ENCODE assay signal across 8 mouse cellular contexts in the genomic region with DNA sequence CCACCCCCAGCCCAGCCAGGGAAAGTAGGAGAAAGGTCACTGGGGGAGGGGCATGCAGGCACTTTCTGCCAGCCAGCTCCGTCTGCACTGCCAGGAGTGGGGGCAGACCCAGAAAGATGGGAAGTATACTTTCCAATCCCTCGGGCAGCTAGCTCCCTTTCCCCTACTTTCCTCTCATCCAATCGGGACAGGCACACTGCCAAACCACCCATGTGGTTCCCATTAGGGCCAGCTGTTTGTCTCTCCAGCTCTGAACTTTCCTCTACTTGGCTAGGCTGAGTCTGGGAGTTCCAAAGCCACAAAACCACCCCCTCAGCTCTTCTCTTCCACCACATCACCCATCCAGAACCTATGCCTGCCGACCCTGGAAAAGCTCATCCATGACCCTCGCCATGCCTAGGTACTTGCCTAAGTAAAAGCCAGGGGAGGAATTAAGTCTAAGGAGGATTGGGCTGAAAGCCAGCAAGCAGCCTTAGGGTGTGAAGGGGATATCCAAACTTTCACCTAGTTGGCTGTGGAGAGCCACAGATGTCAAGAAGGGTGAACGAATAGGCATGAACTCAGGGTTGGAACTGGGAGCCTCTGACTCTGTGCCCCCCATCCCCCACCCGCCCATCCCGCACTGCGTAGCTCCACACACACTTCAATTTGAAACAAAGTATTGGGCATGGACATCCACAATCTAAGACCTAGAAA. TPM values are rescaled to one million over a fixed set of nuclear protein-coding genes. Genes with fewer than 3 reads are reported as not detected.
DNase-seq lines count a peak whose midpoint lies in the region; ATAC-seq and TF ChIP-seq lines count a peak whose summit lies in the region.

No protein-coding gene starts in this region.

- peak; percentile 30 for DNase-seq in 416B (ENCODE audit: low read depth)
- peak; percentile 98 to 99 for DNase-seq in kidney, postnatal 25 days
- peak; percentile 98 for DNase-seq in liver, adult 2 months (ENCODE audit: extremely low read depth, low read depth, low spot score)
- peak; percentile 83 to 94 for DNase-seq in urinary bladder, postnatal 36 days (ENCODE audit: low spot score in 2 of 2)

- 0 out of 2 replicates have a peak, but pooled peaks have one; percentile 10 for ATAC-seq in cerebellum, adult (ENCODE audit: insufficient number of reproducible peaks, low FRiP score, low TSS enrichment)
- ATAC-seq in forebrain, embryonic 13.5 days: peak; percentile 67; the same call in 1 of the 2 replicates
- peak; percentile 85 for ATAC-seq in heart, embryonic 16.5 days (replicated peaks; ENCODE audit: extremely low read depth, insufficient read depth, low FRiP score)
- peak; percentile 81 for ATAC-seq in neural tube, embryonic 15.5 days (ENCODE audit: low FRiP score)

- H3K27ac ChIP-seq in forebrain, embryonic 13.5 days: 0 out of 2 replicates have a peak overlapping the region, but pooled peaks have one; percentile 10
- peak overlapping the region; percentile 96 for H3K27ac ChIP-seq in heart, embryonic 16.5 days (ENCODE audit: low read length)
- H3K27ac ChIP-seq in liver, adult 2 months (replicated peaks; ENCODE audit: insufficient read depth, low read depth, low read length): peak overlapping the region; percentile 96
- peak overlapping the region; percentile 73 for H3K27ac ChIP-seq in neural tube, embryonic 15.5 days (replicated peaks)

- no peak for TF ChIP-seq POLR2A in liver, adult 2 months (IDR thresholded peaks at IDR 0.05; ENCODE audit: extremely low read depth, insufficient read depth, low read length)

- no peak overlapping the region for H3K9ac ChIP-seq in forebrain, embryonic 13.5 days
- H3K9ac ChIP-seq in heart, embryonic 16.5 days (ENCODE audit: low read length): peak overlapping the region; percentile 63
- peak overlapping the region; percentile 70 for H3K9ac ChIP-seq in liver, adult 2 months (ENCODE audit: low read depth, low read length)
- H3K9ac ChIP-seq in neural tube, embryonic 15.5 days (replicated peaks): no peak overlapping the region

- peaks cover 35% of the 10 kb centered on the region for H3K4me1 ChIP-seq in forebrain, embryonic 13.5 days
- H3K4me1 ChIP-seq in heart, embryonic 16.5 days (ENCODE audit: control insufficient read depth, insufficient read depth, low read length): peaks cover 54% of the 10 kb centered on the region
- peaks cover 45% of the 10 kb centered on the region for H3K4me1 ChIP-seq in liver, adult 2 months (ENCODE audit: control insufficient read depth, insufficient read depth, low read length)
- H3K4me1 ChIP-seq in neural tube, embryonic 15.5 days: peaks cover 31% of the 10 kb centered on the region

- H3K4me2 ChIP-seq in forebrain, embryonic 13.5 days: peak overlapping the region; percentile 16
- H3K4me2 ChIP-seq in heart, embryonic 16.5 days (ENCODE audit: low read depth, low read length): peak overlapping the region; percentile 93
- peak overlapping the region; percentile 95 for H3K4me2 ChIP-seq in neural tube, embryonic 15.5 days

- H3K79me2 ChIP-seq in liver, adult 2 months (ENCODE audit: control insufficient read depth, insufficient read depth, low read length): peaks cover 6% of the 10 kb centered on the region; the same call in 1 of the 2 replicates

- H3K9me3 ChIP-seq in forebrain, embryonic 13.5 days (replicated peaks): no peaks in the 10 kb centered on the region
- H3K9me3 ChIP-seq in heart, embryonic 16.5 days (replicated peaks; ENCODE audit: control insufficient read depth, low read length): no peaks in the 10 kb centered on the region
- H3K9me3 ChIP-seq in neural tube, embryonic 15.5 days (replicated peaks): no peaks in the 10 kb centered on the region

- peaks cover 10% of the 10 kb centered on the region; the same call in 1 of the 2 replicates for H3K27me3 ChIP-seq in forebrain, embryonic 13.5 days
- no peaks in the 10 kb centered on the region for H3K27me3 ChIP-seq in heart, embryonic 16.5 days (ENCODE audit: control insufficient read depth, insufficient read depth, low read length)
- H3K27me3 ChIP-seq in liver, adult 2 months (ENCODE audit: control insufficient read depth, insufficient read depth, low read length): no peaks in the 10 kb centered on the region
- H3K27me3 ChIP-seq in neural tube, embryonic 15.5 days (replicated peaks): peaks cover 3% of the 10 kb centered on the region; the same call in 1 of the 2 replicates

- H3K36me3 ChIP-seq in forebrain, embryonic 13.5 days (ENCODE audit: poor library complexity, severe bottlenecking): no peaks in the 10 kb centered on the region
- H3K36me3 ChIP-seq in heart, embryonic 16.5 days (ENCODE audit: control insufficient read depth, insufficient read depth): peaks cover 19% of the 10 kb centered on the region
- H3K36me3 ChIP-seq in liver, adult 2 months (ENCODE audit: control insufficient read depth, insufficient read depth, low read length): peaks cover 47% of the 10 kb centered on the region
- no peaks in the 10 kb centered on the region; the same call in 1 of the 2 replicates for H3K36me3 ChIP-seq in neural tube, embryonic 15.5 days

- 64% methylated on average over 9 of the region's 9 CpGs for WGBS in forebrain, embryonic 13.5 days
- WGBS in heart, embryonic 16.5 days: 26% methylated on average over 9 of the region's 9 CpGs
- WGBS in liver, adult 2 months: 5% methylated on average over 9 of the region's 9 CpGs
- WGBS in neural tube, embryonic 15.5 days: 54% methylated on average over 9 of the region's 9 CpGs

- no peak for TF ChIP-seq CTCF in liver, adult 2 months (IDR thresholded peaks at IDR 0.05; ENCODE audit: low read depth, low read length)

- H3K4me3 ChIP-seq in forebrain, embryonic 13.5 days: no peak overlapping the region
- peak overlapping the region; percentile 58 for H3K4me3 ChIP-seq in heart, embryonic 16.5 days (ENCODE audit: low read length)
- H3K4me3 ChIP-seq in liver, adult 2 months (ENCODE audit: insufficient read depth, low read depth, low read length): peak overlapping the region; percentile 93
- H3K4me3 ChIP-seq in neural tube, embryonic 15.5 days (replicated peaks): no peak overlapping the region

RNA-seq across cellular contexts. Expression of gene Angptl4, which starts 2.2 kb away (rescaled TPM):
- polyA plus RNA-seq in forebrain, embryonic 13.5 days (2015; fragmentation: Nextera tagmentation; extraction: Ambion mirVana): 8.6 and 10.0 TPM in 2 replicates
- 16.4 and 20.5 TPM in 2 replicates for polyA plus RNA-seq in heart, embryonic 16.5 days (2015; fragmentation: Nextera tagmentation; extraction: Ambion mirVana)
- total RNA-seq in liver, adult 2 months (2014; rRNA removed): 129 and 142 TPM in 2 replicates
- 28.1 and 49.5 TPM in 2 replicates for polyA plus RNA-seq in liver, adult 2 months (2012; rRNA removed)
- polyA plus RNA-seq in neural tube, embryonic 15.5 days (2015; fragmentation: Nextera tagmentation; extraction: Ambion mirVana): 21.6 and 23.3 TPM in 2 replicates

RNA-seq across cellular contexts. Expression of gene Rab11b, which starts 19.1 kb away (rescaled TPM):
- polyA plus RNA-seq in forebrain, embryonic 13.5 days (2015; fragmentation: Nextera tagmentation; extraction: Ambion mirVana): 433 and 441 TPM in 2 replicates
- 278 and 304 TPM in 2 replicates for polyA plus RNA-seq in heart, embryonic 16.5 days (2015; fragmentation: Nextera tagmentation; extraction: Ambion mirVana)
- total RNA-seq in liver, adult 2 months (2014; rRNA removed): 23.3 and 45.2 TPM in 2 replicates
- 168 and 177 TPM in 2 replicates for polyA plus RNA-seq in liver, adult 2 months (2012; rRNA removed)
- 519 and 596 TPM in 2 replicates for polyA plus RNA-seq in neural tube, embryonic 15.5 days (2015; fragmentation: Nextera tagmentation; extraction: Ambion mirVana)

RNA-seq across cellular contexts. Expression of gene Kank3, which starts 30.9 kb away (rescaled TPM):
- polyA plus RNA-seq in forebrain, embryonic 13.5 days (2015; fragmentation: Nextera tagmentation; extraction: Ambion mirVana): 27.3 and 29.0 TPM in 2 replicates
- polyA plus RNA-seq in heart, embryonic 16.5 days (2015; fragmentation: Nextera tagmentation; extraction: Ambion mirVana): 48.5 and 58.7 TPM in 2 replicates
- total RNA-seq in liver, adult 2 months (2014; rRNA removed): 6.0 and 7.3 TPM in 2 replicates
- polyA plus RNA-seq in liver, adult 2 months (2012; rRNA removed): 9.5 and 13.4 TPM in 2 replicates
- 46.7 and 48.5 TPM in 2 replicates for polyA plus RNA-seq in neural tube, embryonic 15.5 days (2015; fragmentation: Nextera tagmentation; extraction: Ambion mirVana)

RNA-seq across cellular contexts. Expression of gene Rps28, which starts 44.9 kb away (rescaled TPM):
- 779 and 868 TPM in 2 replicates for polyA plus RNA-seq in forebrain, embryonic 13.5 days (2015; fragmentation: Nextera tagmentation; extraction: Ambion mirVana)
- 388 and 436 TPM in 2 replicates for polyA plus RNA-seq in heart, embryonic 16.5 days (2015; fragmentation: Nextera tagmentation; extraction: Ambion mirVana)
- total RNA-seq in liver, adult 2 months (2014; rRNA removed): 275 and 294 TPM in 2 replicates
- polyA plus RNA-seq in liver, adult 2 months (2012; rRNA removed): 374 and 500 TPM in 2 replicates
- 534 and 619 TPM in 2 replicates for polyA plus RNA-seq in neural tube, embryonic 15.5 days (2015; fragmentation: Nextera tagmentation; extraction: Ambion mirVana)

RNA-seq across cellular contexts. Expression of gene Ndufa7, which starts 45.0 kb away (rescaled TPM):
- polyA plus RNA-seq in forebrain, embryonic 13.5 days (2015; fragmentation: Nextera tagmentation; extraction: Ambion mirVana): 473 and 507 TPM in 2 replicates
- 535 and 549 TPM in 2 replicates for polyA plus RNA-seq in heart, embryonic 16.5 days (2015; fragmentation: Nextera tagmentation; extraction: Ambion mirVana)
- total RNA-seq in liver, adult 2 months (2014; rRNA removed): 214 and 217 TPM in 2 replicates
- polyA plus RNA-seq in liver, adult 2 months (2012; rRNA removed): 372 and 457 TPM in 2 replicates
- 515 and 564 TPM in 2 replicates for polyA plus RNA-seq in neural tube, embryonic 15.5 days (2015; fragmentation: Nextera tagmentation; extraction: Ambion mirVana)

Comparison
In these comparisons a context has a peak if more than half of its experiments do, and no peak if none do; other contexts are left out.
1. DNase-seq: peak in every context shown above with its lines; median percentile 98 in kidney, postnatal 25 days; 98 in liver, adult 2 months; 88 in urinary bladder, postnatal 36 days; 30 in 416B.
2. ATAC-seq: peak in every context shown above with its lines; median percentile 85 in heart, embryonic 16.5 days; 81 in neural tube, embryonic 15.5 days; 67 in forebrain, embryonic 13.5 days; 10 in cerebellum, adult.
3. H3K27ac ChIP-seq: peak in every context shown above with its lines; median percentile 96 in heart, embryonic 16.5 days; 96 in liver, adult 2 months; 73 in neural tube, embryonic 15.5 days; 10 in forebrain, embryonic 13.5 days.
4. H3K4me2 ChIP-seq: peak in every context shown above with its lines; median percentile 95 in neural tube, embryonic 15.5 days; 93 in heart, embryonic 16.5 days; 16 in forebrain, embryonic 13.5 days.
5. H3K4me3 ChIP-seq: peak in heart, embryonic 16.5 days (single experiment) and liver, adult 2 months (single experiment); none in forebrain, embryonic 13.5 days (single experiment) and neural tube, embryonic 15.5 days (single experiment).
6. H3K9ac ChIP-seq: peak in heart, embryonic 16.5 days (single experiment) and liver, adult 2 months (single experiment); none in forebrain, embryonic 13.5 days (single experiment) and neural tube, embryonic 15.5 days (single experiment).